Mouse (Mus musculus) ovary, adult 2 months (tissue): Measurements from ENCODE around the gene Olfr1051. TPM values are rescaled to one million over a fixed set of nuclear protein-coding genes. Genes with fewer than 3 reads are reported as not detected.

ENCODE experiments used
- polyA plus RNA-seq: library from polyadenylated mRNA; depleted of rRNA; stranded (reverse); fragments of >200 nt; gene quantifications from 2 replicates; pipeline ENCODE4 v1.2.3, GENCODE M21; 2012; rRNA removed

The Olfr1051 gene
- polyA plus RNA-seq, result not detected in 2 replicates

GRCm38 (mm10) chr2:86278988-86279387 lies at the start of gene Olfr1051:
Gene Olfr1051 (minus strand): TSS chr2:86279088.

GRCm38 (mm10) chr2:86315184-86315583 lies 36.3 kb upstream of the Olfr1051 start, which contains the start of gene Olfr1053:
Gene Olfr1053 (minus strand): TSS chr2:86315284.

GRCm38 (mm10) chr2:86292155-86292554 lies 13.3 kb upstream of the Olfr1051 start, which contains the start of gene Olfr1052:
Gene Olfr1052 (plus strand): TSS chr2:86292455.

GRCm38 (mm10) chr2:86258228-86258627 lies 20.7 kb downstream of the Olfr1051 start, which contains the start of gene Olfr1049:
Gene Olfr1049 (minus strand): TSS chr2:86258328.

GRCm38 (mm10) chr2:86240189-86240588 lies 38.7 kb downstream of the Olfr1051 start, which contains the start of gene Olfr1048:
Gene Olfr1048 (minus strand): TSS chr2:86240289.

GRCm38 (mm10) chr2:86231301-86231700 lies 47.6 kb downstream of the Olfr1051 start, which contains the start of gene Olfr1047:
Gene Olfr1047 (minus strand): TSS chr2:86231401.

Other genes with a start within 250 kb of the Olfr1051 start
- gene Olfr1034, start 233.2 kb downstream of the Olfr1051 start, polyA plus RNA-seq, result 0.37 and 0.41 TPM in 2 replicates
- not detected in 2 replicates for gene Olfr1036, start 205.1 kb downstream of the Olfr1051 start, polyA plus RNA-seq
- not detected in 2 replicates for gene Olfr1037, start 191.7 kb downstream of the Olfr1051 start, polyA plus RNA-seq
- not detected in 2 replicates for gene Olfr1039, start 143.2 kb downstream of the Olfr1051 start, polyA plus RNA-seq
- gene Olfr1040, start 132.4 kb downstream of the Olfr1051 start, polyA plus RNA-seq, result not detected in 2 replicates
- gene Olfr1042, start 117.2 kb downstream of the Olfr1051 start, polyA plus RNA-seq, result not detected in 2 replicates
- gene Olfr1043, start 111.6 kb downstream of the Olfr1051 start, polyA plus RNA-seq, result not detected in 2 replicates
- not detected in 2 replicates for gene Olfr1044, start 101.3 kb downstream of the Olfr1051 start, polyA plus RNA-seq
- not detected in 2 replicates for gene Olfr52, start 93.4 kb downstream of the Olfr1051 start, polyA plus RNA-seq
- gene Olfr1045, start 76.1 kb downstream of the Olfr1051 start, polyA plus RNA-seq, result not detected in 2 replicates
- gene Olfr1046, start 59.8 kb downstream of the Olfr1051 start, polyA plus RNA-seq, result not detected in 2 replicates
- not detected in 2 replicates for gene Olfr1047, start 47.7 kb downstream of the Olfr1051 start, polyA plus RNA-seq
- not detected in 2 replicates for gene Olfr1048, start 38.8 kb downstream of the Olfr1051 start, polyA plus RNA-seq
- gene Olfr1049, start 20.8 kb downstream of the Olfr1051 start, polyA plus RNA-seq, result not detected in 2 replicates
- not detected in 2 replicates for gene Olfr1052, start 13.4 kb upstream of the Olfr1051 start, polyA plus RNA-seq
- not detected in 2 replicates for gene Olfr1053, start 36.2 kb upstream of the Olfr1051 start, polyA plus RNA-seq
- gene Olfr1054, start 56.3 kb upstream of the Olfr1051 start, polyA plus RNA-seq, result not detected in 2 replicates
- gene Olfr1055, start 71.2 kb upstream of the Olfr1051 start, polyA plus RNA-seq, result not detected in 2 replicates
- gene Olfr1056, start 83.4 kb upstream of the Olfr1051 start, polyA plus RNA-seq, result not detected in 2 replicates
- not detected in 2 replicates for gene Olfr1057, start 99.3 kb upstream of the Olfr1051 start, polyA plus RNA-seq
- not detected in 2 replicates for gene Olfr1058, start 109.5 kb upstream of the Olfr1051 start, polyA plus RNA-seq
- gene Olfr1061, start 135.0 kb upstream of the Olfr1051 start, polyA plus RNA-seq, result not detected in 2 replicates
- not detected in 2 replicates for gene Olfr1062, start 147.7 kb upstream of the Olfr1051 start, polyA plus RNA-seq
- gene Olfr1065, start 171.5 kb upstream of the Olfr1051 start, polyA plus RNA-seq, result not detected in 2 replicates
- not detected in 2 replicates for gene Olfr1066, start 177.2 kb upstream of the Olfr1051 start, polyA plus RNA-seq
- not detected in 2 replicates for gene Olfr228, start 208.3 kb upstream of the Olfr1051 start, polyA plus RNA-seq
- not detected in 2 replicates for gene Olfr1076, start 229.4 kb upstream of the Olfr1051 start, polyA plus RNA-seq